Mouse (Mus musculus) heart, postnatal 0 days (tissue): ENCODE results near the gene Ddx19b.

Experiments used
- CTCF ChIP-seq: IDR thresholded peaks from 2 replicates; pipeline ENCODE4 v1.5.1; 2016; ENCODE audit warnings: antibody characterized with exemption, control low read depth, low read depth
- EP300 ChIP-seq: IDR thresholded peaks from 2 replicates; pipeline ENCODE4 v1.6.1; 2016; ENCODE audit warnings: antibody characterized with exemption, low read depth

DNA sequence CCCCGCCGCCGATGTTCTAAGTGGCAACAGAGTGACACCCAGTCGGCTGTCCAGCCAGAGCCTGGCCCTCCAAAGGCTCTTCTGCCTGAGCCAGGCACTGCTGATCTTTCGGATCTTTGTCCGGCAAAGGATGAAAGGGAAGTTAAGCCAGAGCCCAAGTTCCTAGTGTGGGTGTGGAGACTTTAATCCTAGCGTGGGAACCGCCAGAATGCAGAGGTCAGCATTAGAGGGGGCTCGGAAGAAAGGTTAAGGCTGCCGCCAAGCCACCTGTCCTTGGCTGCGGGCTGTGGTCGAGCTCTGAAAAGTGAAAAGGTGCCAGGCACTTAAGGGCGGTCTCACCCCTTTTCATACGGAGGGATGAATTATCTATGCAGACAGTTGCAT is 30.1 kb upstream of the Ddx19b start:
- TF ChIP-seq CTCF (no peak), EP300 (no peak)
